Mouse (Mus musculus) liver, adult (tissue): ENCODE measurements around the gene Akt3.

Source experiments
- GATA4 ChIP-seq: IDR thresholded peaks from 2 replicates; pipeline ENCODE4 v1.6.1; 2014; ENCODE audit warnings: mild to moderate bottlenecking, low read length; ENCODE audit not compliant: insufficient replicate concordance

Akt3 gene

DNA sequence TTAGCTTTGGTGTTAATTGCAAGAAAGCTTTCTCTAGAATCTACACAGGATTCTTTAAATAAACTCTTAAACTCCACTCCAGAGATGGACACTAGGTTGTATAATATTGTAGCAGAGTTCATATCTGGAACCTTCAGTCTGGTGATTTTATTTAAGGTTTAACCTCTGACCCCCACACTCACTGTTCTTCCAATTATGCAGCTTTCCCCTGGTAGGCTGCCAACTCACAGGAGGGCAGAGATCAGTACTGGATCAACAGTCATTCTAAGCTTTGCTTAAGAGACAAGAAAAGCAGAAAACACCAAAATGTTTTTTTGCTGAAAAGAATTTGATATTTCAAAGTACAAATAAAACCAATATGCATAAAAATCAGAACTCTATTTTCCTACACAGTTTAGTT lies 212.1 kb downstream of the Akt3 start:
- no peak for TF ChIP-seq GATA4

DNA sequence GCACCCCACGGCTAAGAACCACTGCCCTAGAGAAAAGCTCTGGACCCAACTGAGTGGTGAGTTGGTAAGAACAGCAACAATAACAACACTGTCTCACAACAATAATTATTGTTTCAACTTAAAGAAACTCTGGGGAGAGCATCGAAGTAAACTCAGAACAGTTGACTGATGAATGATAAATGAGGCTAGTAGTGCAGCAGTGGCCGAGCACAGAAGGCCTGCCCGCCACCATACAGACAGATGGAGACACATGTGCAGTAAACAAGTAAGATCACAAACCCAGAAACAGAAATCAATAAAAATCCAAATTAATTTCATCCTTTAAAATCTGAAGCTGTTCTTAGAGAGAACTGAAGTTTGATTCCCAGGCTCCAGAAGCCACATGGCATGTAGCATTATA lies 217.9 kb downstream of the Akt3 start:
- TF ChIP-seq GATA4 = no peak

DNA sequence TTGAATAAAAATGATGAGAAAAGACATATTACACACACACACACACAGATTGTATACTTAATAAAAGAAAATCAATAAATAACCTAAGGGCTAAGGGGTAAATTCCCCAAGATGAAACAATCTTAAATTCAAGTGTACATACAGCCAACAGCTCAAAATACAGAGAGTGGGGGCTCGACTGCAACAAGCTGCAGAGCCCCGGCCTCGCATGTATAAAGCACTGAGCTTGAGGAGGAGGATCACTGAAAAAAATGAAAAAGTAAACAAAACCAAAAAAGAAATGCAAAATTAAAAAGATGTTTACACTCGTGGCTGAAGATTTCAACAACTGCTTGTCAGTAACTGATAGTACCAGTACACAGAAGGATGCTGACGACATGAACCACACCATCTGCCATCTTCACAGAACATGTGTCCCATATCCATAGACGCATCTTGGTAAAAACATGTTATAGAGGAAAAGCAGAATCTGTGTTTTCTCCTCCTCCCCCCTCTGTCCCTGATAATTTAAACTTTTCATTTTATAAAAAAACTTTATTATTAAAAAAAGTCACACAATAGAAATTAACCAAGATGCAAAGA lies 218.8 kb downstream of the Akt3 start:
- TF ChIP-seq GATA4 = peak; percentile 22; the same call in 1 of the 2 replicates

DNA sequence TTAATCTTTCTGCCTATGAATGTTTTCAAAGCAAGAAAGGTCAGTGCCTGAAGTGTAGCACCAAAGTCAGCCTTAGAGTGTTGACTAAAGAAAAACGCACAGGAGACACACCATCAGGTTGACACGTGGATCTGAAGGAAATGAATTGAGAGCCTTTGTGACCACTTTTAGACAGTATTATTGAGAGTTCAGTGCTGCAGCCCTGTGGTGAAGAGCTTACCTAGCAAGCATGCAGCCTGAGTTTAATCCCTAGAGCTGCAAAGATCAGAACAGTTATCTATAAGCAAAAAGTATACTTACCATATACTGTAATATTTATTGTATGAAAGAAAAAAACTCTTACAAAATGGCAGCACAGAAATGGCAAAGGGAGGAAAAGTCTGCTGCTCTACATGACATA lies 219.6 kb downstream of the Akt3 start:
- no peak for TF ChIP-seq GATA4

DNA sequence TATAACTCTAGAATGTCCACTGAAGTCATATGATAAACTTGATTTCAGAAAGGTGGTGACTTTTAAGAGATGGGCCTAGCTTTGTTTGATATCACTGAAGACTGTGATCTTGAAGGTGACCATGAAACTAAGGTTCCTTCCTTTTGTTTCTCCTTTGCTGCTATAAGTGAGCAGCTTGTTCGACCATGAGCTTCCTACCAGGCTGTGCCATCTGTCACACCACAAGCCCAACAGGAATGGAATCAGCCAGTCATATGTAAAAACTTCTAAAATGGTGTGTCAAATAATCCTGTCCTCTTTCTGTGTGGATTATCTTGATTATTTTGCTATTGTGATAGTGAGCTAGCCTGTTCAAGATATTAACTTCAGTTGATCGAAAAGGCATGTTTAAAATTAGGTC lies 222.5 kb downstream of the Akt3 start:
- TF ChIP-seq GATA4 = no peak

DNA sequence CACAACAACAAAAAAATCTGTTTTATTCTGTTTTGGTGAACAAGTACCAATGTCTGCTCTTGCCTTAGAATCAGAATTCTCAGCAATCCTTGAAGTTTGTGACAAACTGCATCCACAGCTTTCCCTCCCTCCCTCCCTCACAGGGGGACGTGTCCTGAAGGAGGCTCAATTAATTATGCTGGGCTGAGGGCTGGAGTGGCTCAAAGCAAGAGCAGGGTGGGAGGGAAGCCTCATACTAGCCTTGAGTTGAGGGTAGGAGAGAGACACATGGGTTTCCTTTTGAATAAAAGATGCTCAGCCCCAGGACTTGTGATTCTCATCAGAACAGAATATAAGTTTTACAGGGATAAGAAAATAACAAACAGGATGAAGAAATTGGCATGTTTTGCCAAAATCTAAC lies 225.8 kb downstream of the Akt3 start:
- TF ChIP-seq GATA4 = no peak

DNA sequence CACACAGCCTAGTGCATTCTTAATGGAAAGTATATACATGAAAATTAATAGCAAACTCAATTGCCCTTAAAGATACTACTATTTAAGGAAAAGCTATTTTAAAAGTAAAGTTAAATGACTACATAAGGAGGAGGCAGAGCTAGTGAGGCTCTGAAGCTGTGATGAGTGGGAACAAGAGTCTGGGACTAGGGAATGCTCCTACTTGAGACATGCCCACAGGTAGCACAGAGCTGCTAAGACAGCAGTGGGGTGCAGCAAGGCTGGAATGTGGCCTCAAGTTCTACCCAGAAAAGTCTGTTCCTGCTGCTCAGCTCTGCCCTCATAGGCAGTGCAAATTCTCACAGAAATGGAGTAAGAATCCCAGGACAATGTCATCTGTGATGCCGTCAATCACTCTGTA lies 226.8 kb downstream of the Akt3 start:
- TF ChIP-seq GATA4 = no peak

DNA sequence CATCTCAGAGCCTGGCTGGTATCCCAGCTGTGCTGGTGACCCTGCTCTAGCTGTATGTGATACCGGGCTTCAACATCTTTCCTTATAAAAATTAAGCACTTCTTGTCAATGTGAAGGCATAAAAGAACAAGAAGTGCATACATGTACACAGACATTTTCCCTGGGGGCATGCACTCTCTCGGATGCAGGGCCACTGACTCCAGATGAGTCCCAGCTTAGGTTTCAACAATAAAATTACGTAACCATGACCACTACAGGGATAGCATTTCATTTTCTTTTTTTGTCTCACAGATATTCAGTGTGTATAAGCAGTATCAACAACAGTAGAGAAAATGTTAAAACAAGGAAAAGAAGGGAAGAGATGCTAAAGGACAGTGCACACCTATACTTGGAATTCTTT lies 227.3 kb downstream of the Akt3 start:
- TF ChIP-seq GATA4 = no peak

DNA sequence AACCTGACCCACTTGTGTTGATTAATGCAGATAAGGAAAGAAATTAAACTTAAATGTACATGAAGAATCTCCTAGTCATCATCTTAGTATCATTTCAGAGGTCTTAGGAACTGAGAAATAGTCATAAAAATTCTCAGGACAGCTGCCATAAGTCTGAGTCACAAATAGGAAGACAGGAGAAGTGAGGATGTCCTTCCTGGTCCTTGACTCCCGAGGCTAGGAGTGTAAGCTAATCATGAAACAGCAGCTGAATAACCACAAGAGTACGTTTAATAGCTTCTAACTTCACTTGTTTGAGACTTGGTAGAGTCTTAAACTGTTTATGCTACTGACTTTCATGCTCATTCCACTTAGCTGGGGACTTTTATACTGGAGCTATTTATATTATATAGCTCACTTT lies 229.0 kb downstream of the Akt3 start:
- TF ChIP-seq GATA4 = no peak

DNA sequence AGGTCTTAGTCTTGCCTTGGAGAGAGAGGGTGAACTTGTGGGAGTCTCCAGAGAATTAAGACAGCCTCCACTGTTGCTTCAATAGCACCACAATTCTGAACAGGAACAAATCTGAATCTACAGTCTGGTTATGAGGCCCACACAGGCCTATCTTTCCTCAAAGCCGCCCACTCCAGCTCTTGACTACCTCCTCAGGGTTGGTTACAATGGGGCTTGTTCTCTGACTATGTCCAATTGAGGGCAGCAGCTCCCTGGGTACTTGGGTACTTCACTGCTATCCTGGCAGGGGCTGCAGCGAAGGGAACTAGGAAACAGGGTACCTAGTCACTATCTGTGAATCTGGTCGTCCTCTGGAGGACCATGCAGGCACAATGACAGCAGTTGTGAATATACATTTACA lies 230.3 kb downstream of the Akt3 start:
- TF ChIP-seq GATA4 = no peak

DNA sequence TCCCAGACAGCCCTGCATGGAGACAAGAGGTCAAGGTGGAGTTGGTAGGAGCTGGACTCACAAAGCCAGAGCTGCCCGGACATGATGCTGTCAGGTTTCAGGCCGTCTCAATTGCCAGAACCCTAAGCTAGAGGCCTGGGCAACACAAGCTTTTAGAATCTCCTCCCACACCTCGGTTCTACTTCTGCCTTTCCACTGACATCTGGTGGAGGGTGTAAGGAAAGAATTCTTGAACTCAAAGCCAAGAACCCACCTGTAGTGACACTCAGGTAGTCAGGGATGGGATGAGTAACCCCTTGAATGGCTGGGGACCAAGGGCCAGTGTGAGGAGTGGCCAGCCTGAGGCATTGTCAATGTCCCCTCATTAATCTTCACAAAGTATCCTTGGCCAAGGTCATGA lies 235.3 kb downstream of the Akt3 start:
- no peak for TF ChIP-seq GATA4

DNA sequence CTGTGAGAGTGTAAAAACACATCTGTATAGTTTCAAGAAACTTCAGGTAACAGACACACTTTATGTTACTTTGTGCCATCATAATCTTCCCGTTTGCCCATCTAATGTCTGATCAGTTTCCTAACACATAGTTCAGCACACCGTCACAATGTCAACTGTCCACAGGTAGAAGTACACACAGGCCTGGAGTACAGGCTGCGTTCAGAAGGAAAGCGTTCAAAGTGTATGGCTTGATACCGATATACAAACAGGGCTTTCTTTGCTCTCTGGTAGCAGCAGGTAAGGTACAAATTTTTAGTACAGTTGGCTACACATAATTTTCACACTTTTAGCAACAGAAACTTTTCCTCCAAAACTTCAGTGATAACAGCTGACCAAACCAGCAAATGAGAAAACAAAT lies 238.3 kb downstream of the Akt3 start:
- no peak for TF ChIP-seq GATA4

DNA sequence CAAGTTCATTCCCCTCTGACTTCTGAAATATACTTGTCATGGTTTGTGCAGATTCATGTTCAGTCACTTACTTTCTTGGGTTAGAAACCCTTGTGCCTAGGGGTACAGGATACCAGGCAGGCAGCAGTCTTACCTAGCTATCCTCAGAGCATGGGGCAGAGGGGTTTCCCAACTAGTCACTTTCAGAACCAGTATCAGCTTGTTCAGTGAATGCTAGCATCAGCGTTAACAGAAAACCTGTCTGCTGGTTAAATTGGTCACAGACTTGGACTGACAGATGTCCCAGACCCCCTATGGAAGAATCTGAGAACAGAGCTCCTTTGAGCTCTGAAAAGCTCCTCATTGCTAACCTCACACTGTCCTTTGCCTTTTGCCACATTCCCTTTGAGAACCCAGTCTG lies 239.3 kb downstream of the Akt3 start:
- no peak for TF ChIP-seq GATA4

DNA sequence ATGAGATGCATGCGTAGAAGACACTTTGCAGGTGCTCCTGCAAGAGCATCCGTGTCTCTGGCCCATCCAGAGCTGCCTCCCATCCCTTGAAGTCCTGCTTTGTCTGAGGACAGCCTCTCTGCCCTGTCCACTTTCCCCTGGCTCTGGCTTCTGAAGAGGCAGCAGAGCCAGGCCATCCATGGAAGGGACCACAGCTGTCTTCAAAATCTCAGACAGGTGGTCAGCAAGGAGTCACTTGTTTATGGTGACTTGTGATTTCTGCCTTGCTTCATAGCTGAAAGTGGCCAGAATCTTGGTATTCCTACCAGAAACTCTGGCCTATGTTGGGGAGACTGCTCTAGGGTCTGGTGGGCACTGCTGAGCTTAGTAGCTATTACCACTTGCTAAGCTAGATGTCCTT lies 241.3 kb downstream of the Akt3 start:
- TF ChIP-seq GATA4 = no peak

DNA sequence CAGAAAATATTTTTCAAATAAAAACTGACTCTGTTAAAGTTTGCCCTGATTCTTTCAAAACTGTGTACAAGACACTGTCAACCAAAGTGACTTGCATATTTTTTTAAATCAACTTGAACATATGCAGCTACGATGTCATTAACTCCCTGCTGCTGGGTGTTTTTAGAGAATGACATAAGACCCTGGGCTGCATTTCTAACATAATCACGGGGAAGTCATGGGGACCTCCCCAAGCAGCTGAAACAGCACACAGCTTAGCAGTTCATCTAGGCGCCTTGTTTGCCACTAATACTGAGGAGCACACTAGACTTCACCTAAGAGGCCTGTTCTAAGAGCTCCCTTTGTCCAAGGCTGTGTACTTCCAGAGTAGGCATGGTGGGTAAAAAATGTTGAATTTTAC lies 242.1 kb downstream of the Akt3 start:
- TF ChIP-seq GATA4 = no peak

DNA sequence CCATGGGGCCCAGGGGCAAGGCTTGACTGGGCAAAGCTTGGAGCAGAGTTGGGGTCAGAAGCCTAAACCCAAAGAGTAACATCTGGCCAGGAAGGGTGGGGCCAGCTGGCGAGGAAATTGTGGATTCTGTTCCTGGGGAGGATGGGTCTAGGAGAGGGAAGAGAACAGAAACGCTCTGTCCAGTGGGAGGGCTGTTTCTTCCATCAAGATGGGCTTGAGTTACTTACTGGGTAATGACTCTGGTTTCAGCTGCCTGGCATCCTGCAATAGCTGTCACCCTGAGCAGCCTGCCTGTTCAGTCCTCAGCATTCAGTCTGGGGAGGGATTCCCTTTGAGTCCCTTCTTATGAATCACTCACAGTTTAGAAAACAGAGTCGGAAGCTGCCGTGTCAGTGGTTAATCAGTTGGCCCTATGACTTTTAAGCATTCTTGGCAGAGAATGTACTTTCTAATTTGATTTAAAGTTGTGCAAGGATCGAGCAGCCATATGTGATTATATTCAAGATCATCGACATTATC lies 243.0 kb downstream of the Akt3 start:
- TF ChIP-seq GATA4 = no peak

DNA sequence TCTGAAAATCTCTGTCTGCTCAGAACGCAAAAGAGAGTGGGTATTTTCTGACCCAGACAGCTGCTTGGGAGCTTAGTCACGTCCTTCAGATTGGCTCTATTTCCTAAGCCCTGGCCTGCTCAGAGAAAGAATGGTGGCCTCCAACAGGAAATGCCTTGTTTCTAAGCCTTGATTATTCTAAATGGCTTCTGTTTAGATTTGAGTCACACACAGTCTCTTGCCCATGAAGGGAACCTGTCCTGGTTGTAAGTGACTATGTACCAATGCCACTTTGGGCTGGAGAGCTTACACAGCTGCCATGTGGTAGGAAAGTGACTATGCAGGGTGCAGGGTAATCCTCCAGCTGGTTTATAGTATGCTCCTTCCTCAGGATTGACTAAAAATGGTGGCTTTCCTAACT lies 243.7 kb downstream of the Akt3 start:
- TF ChIP-seq GATA4 = no peak

DNA sequence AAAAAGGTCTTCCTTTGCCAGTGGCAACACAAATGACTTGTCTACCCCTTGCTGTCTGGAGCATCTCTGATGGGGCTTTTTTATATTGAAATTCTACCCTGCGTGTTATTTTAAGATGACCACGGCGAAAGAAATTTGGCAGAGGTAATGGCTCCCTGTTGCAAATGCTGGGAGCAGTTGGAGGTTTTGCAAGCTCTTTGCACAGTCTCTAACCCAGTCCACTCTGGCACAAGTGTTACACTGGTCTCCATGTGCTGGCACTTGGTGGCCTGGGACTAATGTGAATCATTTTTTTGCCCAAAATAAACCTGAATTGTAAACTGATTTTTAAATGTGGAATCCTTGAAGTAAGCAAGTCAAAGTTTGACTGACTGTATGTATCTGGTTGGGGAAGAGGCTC lies 244.2 kb downstream of the Akt3 start:
- no peak for TF ChIP-seq GATA4

DNA sequence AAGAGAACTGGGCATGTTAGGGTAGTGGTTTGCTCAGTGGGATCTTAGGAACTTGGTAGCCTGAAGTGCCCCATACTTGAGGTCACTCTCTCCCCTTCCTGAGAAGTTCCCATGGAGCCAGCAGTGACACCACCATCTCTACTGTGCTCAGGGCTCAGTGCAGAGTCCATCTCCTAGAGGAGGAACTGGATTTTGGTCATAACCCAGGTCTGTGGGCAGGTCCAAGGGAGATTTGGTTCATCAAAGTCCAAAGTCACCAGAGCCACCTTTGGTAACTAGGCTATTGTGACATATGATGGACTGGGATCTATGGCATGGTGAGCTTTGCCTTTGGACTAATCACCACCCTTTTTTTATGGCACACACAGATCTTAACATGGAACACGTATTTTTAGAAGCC lies 244.7 kb downstream of the Akt3 start:
- no peak for TF ChIP-seq GATA4
